Mouse (Mus musculus): ENCODE data around the gene Rps25.

- TF ChIP-seq TAL1 (IDR thresholded peaks at IDR 0.05; ENCODE audit: low read length), result no peak
- TF ChIP-seq GATA1 (IDR thresholded peaks at IDR 0.05; ENCODE audit: low read length), result no peak
Measured at GRCm38 (mm10) chr9:44389273-44389672, 17.7 kb upstream of the Rps25 start.

Data from erythroblast, embryonic 14.5 days (primary cell).